Mouse (Mus musculus) midbrain, embryonic 10.5 days (tissue): Measurements from ENCODE around the gene Msi1. TPM values are rescaled to one million over a fixed set of nuclear protein-coding genes. Genes with fewer than 3 reads are reported as not detected.
"Not testable (repeated sequence)": the region's sequence is repeated elsewhere in the genome, so short reads cannot be mapped to it uniquely, and the experiment has no call there.

Source experiments
- DNase-seq: peaks from one replicate; pipeline ENCODE4 v3.0.0-alpha.2; 2017; ENCODE audit warnings: low spot score
- H3K27ac ChIP-seq: fragments of 300-500 bp; sonication (generic); replicated peaks from 2 replicates; pipeline ENCODE4 v1.5.1; 2016; ENCODE audit warnings: mild to moderate bottlenecking
- H3K27me3 ChIP-seq: fragments of 300-500 bp; sonication (generic); 2 replicates; pipeline ENCODE4 v1.6.1; 2016; ENCODE audit warnings: low read depth, mild to moderate bottlenecking; ENCODE audit not compliant: poor library complexity, severe bottlenecking
- H3K36me3 ChIP-seq: fragments of 300-500 bp; sonication (generic); 2 replicates; pipeline ENCODE4 v1.6.1; 2016; ENCODE audit warnings: mild to moderate bottlenecking, moderate library complexity
- H3K4me1 ChIP-seq: fragments of 300-500 bp; sonication (generic); 2 replicates; pipeline ENCODE4 v1.6.1; 2016
- H3K4me3 ChIP-seq: fragments of 300-500 bp; sonication (generic); 2 replicates; pipeline ENCODE4 v1.5.1; 2016; ENCODE audit warnings: mild to moderate bottlenecking, moderate library complexity
- H3K9me3 ChIP-seq: fragments of 300-500 bp; sonication (generic); replicated peaks from 2 replicates; pipeline ENCODE4 v1.6.1; 2016; ENCODE audit warnings: mild to moderate bottlenecking
- WGBS: fragments of 180-500 bp; shearing (Covaris S2); methylation state at CpG from one replicate; pipeline ENCODE4 v1.1.7; 2016; 5-methylcytosine and 5-hydroxymethylcytosine counted together
- polyA plus RNA-seq: library from polyadenylated mRNA; unstranded; fragments of >200 nt; fragmentation: Nextera tagmentation; extraction: Ambion mirVana; gene quantifications from 2 replicates; pipeline ENCODE4 v1.2.1, GENCODE M21; 2016

The Msi1 gene
- polyA plus RNA-seq, 1 experiment from 2014 or later, result 190 TPM

DNA sequence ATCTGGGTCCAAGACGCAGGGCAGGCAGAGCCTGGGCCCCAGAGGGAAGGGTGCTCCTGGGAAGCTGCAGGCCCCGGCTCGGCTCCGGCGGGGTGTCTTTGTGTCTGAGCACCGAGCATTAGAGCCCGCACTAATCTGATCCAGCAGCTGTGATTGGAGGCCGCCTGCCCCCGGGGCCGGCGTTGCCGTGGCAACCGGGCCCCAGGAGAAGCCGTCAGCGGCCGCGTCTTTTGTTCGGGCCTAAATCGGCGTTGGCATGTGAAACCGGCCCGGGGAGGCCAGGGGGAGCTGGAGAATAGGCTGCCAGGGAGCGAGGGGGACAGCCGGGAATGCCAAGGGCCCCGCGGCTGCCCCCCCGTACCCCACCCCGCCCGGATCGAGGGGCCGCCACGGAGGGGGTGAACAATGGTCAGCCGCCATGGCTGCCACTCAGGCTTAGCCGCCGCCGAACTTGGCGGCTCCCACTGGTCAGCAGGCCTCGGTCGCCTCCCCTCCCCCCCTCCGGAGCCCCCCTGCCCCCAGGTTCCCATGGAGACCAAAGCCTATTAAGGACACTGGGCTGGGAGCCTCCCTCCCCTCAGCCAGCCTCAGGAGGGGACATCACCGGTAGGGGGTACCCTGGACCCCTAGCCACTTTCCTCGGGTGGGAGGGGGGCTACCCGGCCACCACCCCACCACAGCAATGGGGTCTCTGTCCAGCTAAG lies 7.2 kb downstream of the Msi1 start:
- H3K36me3 ChIP-seq, result peaks cover 97% of the 10 kb centered on the region
- peak overlapping the region; percentile 100 for H3K4me3 ChIP-seq
- peak overlapping the region; percentile 100 for H3K27ac ChIP-seq
- peaks cover 99% of the 10 kb centered on the region for H3K4me1 ChIP-seq
- peak; percentile 99 for DNase-seq
- no peaks in the 10 kb centered on the region for H3K27me3 ChIP-seq
- H3K9me3 ChIP-seq, result no peaks in the 10 kb centered on the region
- WGBS, result 1% methylated on average over 43 of the region's 43 CpGs

DNA sequence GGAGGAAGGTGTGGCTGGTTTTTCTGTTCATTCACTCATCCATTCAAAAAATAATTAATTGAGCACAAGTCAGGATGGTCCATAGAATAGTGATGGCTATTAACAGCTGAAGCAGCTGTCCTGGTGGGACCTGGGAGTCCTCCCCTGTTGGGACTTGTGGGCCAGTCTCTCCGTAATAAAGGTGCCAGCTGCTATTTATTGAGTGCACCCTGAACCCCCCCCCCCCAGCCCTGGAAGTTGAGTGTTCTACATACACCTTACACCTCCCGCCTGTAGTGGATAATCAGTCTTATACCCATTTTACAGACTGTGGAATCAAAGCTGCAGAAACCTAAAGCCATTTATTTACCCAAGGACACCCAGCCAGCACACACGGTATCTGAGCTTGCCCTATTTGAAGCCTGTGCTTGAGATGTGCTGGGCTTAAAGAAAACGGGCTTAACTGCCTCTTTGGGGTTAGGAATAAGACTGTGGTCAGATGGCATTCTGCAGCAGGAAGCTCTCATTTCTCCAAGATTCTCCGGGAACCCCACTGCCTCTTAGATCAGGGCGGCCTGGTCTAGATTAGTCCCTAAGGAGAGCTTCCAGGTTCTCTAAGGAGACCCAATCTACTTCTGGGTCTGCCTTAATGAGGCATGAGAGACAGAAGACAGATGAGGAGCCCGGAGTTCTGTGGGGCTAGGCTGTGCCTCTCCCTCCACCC lies 8.0 kb downstream of the Msi1 start:
- peak; percentile 53 for DNase-seq
- peaks cover 97% of the 10 kb centered on the region for H3K36me3 ChIP-seq
- peak overlapping the region; percentile 100 for H3K27ac ChIP-seq
- no peaks in the 10 kb centered on the region for H3K9me3 ChIP-seq
- peaks cover 91% of the 10 kb centered on the region for H3K4me1 ChIP-seq
- H3K4me3 ChIP-seq, result peak overlapping the region; percentile 100
- H3K27me3 ChIP-seq, result no peaks in the 10 kb centered on the region
- WGBS, result 27% methylated on average over 7 of the region's 7 CpGs

DNA sequence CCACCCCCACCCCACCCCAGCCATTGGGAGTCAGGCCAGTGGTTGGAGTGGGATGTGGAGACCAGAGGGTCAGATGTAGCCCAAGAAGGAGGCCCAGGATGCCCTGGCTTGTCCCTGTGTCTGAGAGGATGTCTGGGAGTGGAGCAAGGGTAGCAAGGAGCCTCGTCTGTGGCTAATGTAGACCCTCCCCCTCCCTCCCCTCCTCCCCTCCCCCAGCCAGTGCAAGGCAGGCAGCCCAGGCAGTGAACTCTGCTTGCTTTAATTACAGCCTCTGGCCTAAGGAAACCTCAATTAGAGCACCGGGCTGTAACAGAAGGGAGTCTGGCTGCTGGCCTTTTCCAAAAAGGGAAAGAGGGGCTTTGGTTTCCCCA lies 8.5 kb downstream of the Msi1 start:
- Histone ChIP-seq H3K4me1 (peaks cover 86% of the 10 kb centered on the region), H3K9me3 (no peaks in the 10 kb centered on the region), H3K27me3 (no peaks in the 10 kb centered on the region), H3K36me3 (peaks cover 97% of the 10 kb centered on the region), H3K4me3 (peak overlapping the region; percentile 100), H3K27ac (peak overlapping the region; percentile 100)
- peak; percentile 68 for DNase-seq
- WGBS, result 0% methylated on average over 2 of the region's 2 CpGs

DNA sequence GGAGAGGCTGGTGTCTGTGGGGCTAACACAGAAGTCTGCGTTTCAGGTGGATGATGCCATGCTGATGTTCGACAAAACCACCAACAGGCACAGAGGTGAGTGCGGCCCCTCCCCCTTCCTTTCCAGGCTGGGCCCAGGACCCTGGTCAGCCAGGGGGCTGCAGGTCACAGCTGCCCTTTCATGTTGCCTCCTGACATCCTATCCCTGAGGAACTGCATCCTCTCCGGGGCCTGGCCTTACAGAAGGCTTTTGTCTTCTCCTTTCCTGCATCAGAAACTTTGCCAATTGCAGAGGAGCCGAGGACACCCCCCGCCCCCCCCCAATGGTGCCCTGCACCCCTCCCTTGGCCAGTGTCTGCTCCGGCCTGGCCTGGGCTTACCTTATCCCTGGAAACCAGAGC lies 9.3 kb downstream of the Msi1 start:
- H3K4me1 ChIP-seq, result peaks cover 78% of the 10 kb centered on the region
- H3K9me3 ChIP-seq, result no peaks in the 10 kb centered on the region
- H3K4me3 ChIP-seq, result peak overlapping the region; percentile 100
- peak overlapping the region; percentile 100 for H3K27ac ChIP-seq
- no peaks in the 10 kb centered on the region for H3K27me3 ChIP-seq
- 28% methylated on average over 7 of the region's 7 CpGs for WGBS
- no peak for DNase-seq
- peaks cover 97% of the 10 kb centered on the region for H3K36me3 ChIP-seq

DNA sequence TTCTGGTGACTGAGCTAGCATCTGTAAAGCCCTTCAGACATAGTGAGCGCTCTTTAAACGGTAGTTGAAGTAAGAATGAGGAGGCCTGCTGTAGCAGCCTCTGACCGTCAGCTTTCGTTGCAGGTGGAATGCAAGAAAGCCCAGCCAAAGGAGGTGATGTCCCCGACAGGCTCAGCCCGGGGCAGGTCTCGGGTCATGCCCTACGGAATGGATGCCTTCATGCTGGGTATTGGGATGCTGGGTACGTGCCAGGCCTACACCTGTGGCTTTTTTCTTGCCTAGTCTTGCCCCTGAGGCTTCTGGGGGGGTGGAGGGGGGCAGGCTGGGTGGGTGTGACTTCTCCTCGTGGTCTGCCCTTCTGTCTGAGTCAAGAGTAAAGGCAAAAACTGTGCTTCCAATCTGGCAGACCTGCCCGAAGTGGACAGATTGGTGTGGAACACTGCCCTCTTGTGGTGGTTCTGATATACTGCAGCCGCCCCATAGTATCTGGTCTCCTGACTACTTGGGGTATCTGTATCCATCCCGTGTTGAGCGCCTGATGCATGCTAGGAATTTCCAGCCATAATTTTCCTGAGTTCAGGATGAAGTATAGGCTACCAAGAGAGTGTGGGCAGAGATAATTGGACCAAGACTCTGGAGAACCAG lies 11.9 kb downstream of the Msi1 start:
- Histone ChIP-seq H3K9me3 (no peaks in the 10 kb centered on the region), H3K4me3 (peak overlapping the region; percentile 100; the same call in 1 of the 2 replicates), H3K4me1 (peaks cover 68% of the 10 kb centered on the region), H3K27me3 (no peaks in the 10 kb centered on the region), H3K27ac (peak overlapping the region; percentile 74), H3K36me3 (peaks cover 97% of the 10 kb centered on the region)
- 49% methylated on average over 14 of the region's 14 CpGs for WGBS
- peak; percentile 79 for DNase-seq

DNA sequence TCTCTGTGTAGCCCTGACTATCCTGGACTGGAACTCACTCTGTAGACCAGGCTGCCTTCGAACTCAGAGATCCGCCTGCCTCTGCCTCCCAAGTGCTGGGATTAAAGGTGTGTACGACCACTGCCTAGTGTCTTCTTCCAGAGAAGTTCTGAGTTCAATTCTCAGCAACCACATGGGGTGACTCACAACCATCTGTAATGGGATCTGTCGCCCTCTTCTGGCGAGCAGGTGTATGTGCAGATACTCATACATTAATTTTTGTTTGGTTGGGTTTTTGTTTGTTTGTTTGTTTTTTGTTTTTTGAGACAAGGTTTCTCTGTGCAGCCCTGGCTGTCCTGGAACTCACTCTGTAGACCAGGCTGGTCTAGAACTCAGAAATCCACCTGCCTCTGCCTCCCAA lies 13.3 kb downstream of the Msi1 start:
- H3K36me3 ChIP-seq, result peaks cover 100% of the 10 kb centered on the region
- WGBS, result 70% methylated on average over 5 of the region's 5 CpGs

DNA sequence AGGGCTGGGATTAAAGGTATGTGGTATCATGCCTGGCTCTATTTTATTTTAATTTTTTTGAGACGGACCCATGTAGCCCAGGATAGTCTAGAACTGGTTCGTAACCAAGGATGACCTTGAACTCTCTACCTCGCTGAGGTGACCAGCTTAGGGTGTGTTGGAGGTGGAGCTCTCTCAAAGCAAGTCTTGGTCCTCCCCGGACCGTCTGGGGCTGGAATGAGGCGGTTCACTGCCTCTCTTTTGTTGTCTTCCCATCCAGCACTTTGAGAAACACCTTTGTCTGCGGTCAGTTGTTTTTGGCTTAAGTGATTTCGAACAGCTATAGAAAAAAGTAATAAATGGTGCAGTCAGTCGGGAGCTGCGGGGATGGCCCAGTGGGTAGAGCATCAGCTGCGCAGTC lies 14.7 kb downstream of the Msi1 start:
- Histone ChIP-seq H3K9me3 (no peaks in the 10 kb centered on the region), H3K36me3 (peaks cover 100% of the 10 kb centered on the region), H3K27me3 (no peaks in the 10 kb centered on the region), H3K27ac (0 out of 2 replicates have a peak overlapping the region, but pooled peaks have one; percentile 25), H3K4me3 (0 out of 2 replicates have a peak overlapping the region, but pooled peaks have one; percentile 3), H3K4me1 (peaks cover 52% of the 10 kb centered on the region)
- WGBS, result 83% methylated on average over 11 of the region's 11 CpGs
- no peak for DNase-seq

More for the DNA sequence above, 13.3 kb downstream of the Msi1 start:
- H3K4me3 ChIP-seq, DNase-seq, H3K27ac ChIP-seq, H3K27me3 ChIP-seq, H3K9me3 ChIP-seq: not testable (repeated sequence)
- H3K4me1 ChIP-seq, result peaks cover 64% of the 10 kb centered on the region

DNA sequence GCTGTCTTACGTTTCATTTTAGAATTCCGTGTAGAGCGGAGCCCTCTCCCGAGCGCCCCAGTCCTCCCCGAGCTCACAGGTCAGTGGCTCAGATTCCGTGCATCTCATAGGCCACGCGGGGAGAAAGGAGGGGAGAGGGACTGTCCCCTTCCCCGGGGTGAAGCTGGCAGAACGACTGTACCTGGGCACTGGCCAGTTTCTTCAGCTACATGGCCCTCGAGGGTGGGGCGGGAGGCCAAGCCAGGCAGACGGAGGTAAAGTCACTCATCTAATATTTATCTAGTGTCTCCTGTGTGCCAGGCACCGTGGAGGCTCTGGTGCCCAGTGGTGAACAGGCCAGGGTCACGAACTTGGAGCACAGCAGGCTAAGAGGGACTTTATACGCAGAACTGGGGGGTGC lies 17.7 kb downstream of the Msi1 start:
- no peak overlapping the region for H3K27ac ChIP-seq
- no peak for DNase-seq
- no peak overlapping the region for H3K4me3 ChIP-seq
- no peaks in the 10 kb centered on the region for H3K9me3 ChIP-seq
- peaks cover 33% of the 10 kb centered on the region for H3K4me1 ChIP-seq
- no peaks in the 10 kb centered on the region for H3K27me3 ChIP-seq
- H3K36me3 ChIP-seq, result peaks cover 100% of the 10 kb centered on the region
- WGBS, result 89% methylated on average over 17 of the region's 17 CpGs

DNA sequence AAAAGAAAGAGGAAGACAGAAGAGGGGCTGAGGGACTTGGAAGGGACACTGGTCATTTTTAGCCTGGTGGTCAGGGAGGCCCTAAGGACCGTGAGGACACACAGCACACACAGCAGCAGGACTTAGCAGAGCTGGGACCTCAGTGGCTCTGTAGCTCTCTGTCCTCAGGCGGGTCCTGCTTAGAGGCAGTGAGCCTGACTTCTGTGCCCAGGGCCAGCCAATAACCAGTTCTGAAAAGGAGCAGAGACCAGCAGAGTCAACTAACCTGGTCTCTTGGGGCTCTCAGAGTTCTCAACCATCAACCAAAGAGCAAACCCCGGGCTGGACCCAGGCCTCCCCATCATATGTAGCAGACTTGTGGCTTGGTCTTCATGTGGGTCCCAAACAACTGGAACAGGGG lies 19.8 kb downstream of the Msi1 start:
- Histone ChIP-seq H3K27ac (0 out of 2 replicates have a peak overlapping the region, but pooled peaks have one; percentile 13), H3K36me3 (peaks cover 100% of the 10 kb centered on the region), H3K4me1 (peaks cover 46% of the 10 kb centered on the region), H3K27me3 (no peaks in the 10 kb centered on the region), H3K4me3 (no peak overlapping the region), H3K9me3 (no peaks in the 10 kb centered on the region)
- 88% methylated on average over 3 of the region's 3 CpGs for WGBS
- DNase-seq, result no peak

DNA sequence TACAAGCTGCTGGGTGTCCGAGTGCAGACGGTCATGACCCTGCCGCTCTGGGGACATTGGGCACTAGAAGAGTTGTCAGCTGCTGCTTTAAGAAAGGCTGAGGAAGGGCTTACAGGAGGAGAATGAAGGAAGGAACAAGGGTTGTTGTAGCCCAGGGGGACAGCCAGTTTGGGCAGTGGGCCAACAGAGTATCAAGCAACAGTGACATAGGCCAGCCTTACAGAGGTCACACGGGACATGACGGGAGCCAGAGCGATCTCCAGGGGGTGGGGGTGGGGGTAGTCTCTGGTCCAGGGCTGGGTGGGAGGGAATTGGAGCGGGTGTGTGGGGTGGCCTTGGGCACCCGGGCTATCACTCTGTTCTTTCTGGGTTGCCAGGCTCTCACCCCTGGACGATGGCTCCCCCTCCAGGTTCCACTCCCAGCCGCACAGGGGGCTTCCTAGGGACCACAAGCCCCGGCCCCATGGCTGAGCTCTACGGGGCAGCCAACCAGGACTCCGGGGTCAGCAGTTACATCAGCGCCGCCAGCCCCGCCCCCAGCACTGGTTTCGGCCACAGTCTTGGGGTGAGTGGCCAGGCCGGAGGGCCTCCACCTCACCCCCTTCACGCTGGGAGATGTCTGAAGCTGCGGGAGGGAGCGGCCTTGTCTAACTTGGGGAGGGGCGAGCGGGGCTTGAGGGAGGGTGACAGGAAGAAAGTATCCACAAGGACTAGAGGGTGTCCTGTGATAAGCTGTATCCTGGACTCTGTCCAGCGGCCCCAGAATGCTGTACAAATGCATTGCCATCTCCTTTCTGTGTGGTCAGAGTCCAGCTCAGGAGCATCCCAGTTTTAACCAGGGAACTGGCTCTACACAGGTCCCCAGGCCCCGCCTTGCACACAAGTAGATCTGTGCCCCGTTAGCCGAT lies 21.3 kb downstream of the Msi1 start:
- Histone ChIP-seq H3K4me3 (peak overlapping the region; percentile 18; the same call in 1 of the 2 replicates), H3K4me1 (peaks cover 41% of the 10 kb centered on the region), H3K27ac (0 out of 2 replicates have a peak overlapping the region, but pooled peaks have one; percentile 28), H3K9me3 (no peaks in the 10 kb centered on the region), H3K27me3 (no peaks in the 10 kb centered on the region), H3K36me3 (peaks cover 94% of the 10 kb centered on the region)
- WGBS, result 92% methylated on average over 27 of the region's 27 CpGs
- no peak for DNase-seq

DNA sequence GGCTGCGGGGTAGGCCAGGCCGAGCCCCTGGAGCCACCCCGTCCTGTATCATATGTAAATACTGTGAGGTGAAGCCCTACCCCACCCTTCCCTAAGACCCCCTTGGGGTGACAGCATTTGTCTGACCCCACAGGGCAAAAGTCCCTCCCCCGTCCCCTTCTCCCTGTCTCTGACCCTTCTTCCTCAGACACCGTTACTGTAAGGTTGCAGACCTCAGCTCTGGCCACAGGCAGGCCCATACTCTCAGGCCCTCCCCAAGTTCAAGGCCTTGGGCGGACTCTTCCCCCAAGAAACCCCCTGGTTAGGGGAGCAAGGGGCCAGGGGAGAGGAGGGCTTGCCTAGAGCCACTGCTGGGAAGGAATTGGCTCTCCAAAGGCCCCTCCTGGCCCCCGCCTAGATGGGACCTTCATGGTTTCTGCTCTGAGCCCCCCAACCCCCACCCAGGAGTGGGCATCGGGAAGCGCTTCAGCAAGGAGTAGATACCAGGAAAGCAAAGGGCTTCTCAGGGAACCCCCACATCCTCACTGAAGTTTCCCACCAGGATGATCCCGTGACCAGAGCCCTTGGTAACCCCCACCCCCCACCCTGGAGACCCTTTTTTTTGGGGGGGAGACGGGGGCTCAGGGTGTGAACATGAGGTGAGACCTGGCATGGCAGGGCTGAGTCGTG lies 25.2 kb downstream of the Msi1 start:
- Histone ChIP-seq H3K27ac (peak overlapping the region; percentile 52; the same call in 1 of the 2 replicates), H3K36me3 (peaks cover 55% of the 10 kb centered on the region), H3K4me3 (no peak overlapping the region), H3K27me3 (no peaks in the 10 kb centered on the region), H3K9me3 (no peaks in the 10 kb centered on the region), H3K4me1 (peaks cover 25% of the 10 kb centered on the region)
- 81% methylated on average over 11 of the region's 12 CpGs for WGBS
- DNase-seq, result peak; percentile 29
